Mouse (Mus musculus) right cerebral cortex, postnatal 36 days (tissue): ENCODE results near the gene Ifi205.

Source experiments
- DNase-seq, 2 experiments: peaks; one replicate each; pipeline ENCODE4 v3.0.0; 2022; ENCODE audit warnings: low spot score in 2 of 2, mixed read lengths in 1 of 2

The Ifi205 gene

GRCm38 (mm10) chr1:173973111-173973510 lies 58.5 kb downstream of the Ifi205 start:
- DNase-seq, result peak in 1 of 2 experiments; percentile 42
